Mouse (Mus musculus): Measurements from ENCODE around the gene Ripk3. TPM values are rescaled to one million over a fixed set of nuclear protein-coding genes. Genes with fewer than 3 reads are reported as not detected.
A peak's percentile ranks its signal among the peaks of the same experiment; 100 is the strongest.

The Ripk3 gene
- total and polyA plus RNA-seq, 2 experiments from 2014 or later: 0.90 to 2.0 TPM

DNA sequence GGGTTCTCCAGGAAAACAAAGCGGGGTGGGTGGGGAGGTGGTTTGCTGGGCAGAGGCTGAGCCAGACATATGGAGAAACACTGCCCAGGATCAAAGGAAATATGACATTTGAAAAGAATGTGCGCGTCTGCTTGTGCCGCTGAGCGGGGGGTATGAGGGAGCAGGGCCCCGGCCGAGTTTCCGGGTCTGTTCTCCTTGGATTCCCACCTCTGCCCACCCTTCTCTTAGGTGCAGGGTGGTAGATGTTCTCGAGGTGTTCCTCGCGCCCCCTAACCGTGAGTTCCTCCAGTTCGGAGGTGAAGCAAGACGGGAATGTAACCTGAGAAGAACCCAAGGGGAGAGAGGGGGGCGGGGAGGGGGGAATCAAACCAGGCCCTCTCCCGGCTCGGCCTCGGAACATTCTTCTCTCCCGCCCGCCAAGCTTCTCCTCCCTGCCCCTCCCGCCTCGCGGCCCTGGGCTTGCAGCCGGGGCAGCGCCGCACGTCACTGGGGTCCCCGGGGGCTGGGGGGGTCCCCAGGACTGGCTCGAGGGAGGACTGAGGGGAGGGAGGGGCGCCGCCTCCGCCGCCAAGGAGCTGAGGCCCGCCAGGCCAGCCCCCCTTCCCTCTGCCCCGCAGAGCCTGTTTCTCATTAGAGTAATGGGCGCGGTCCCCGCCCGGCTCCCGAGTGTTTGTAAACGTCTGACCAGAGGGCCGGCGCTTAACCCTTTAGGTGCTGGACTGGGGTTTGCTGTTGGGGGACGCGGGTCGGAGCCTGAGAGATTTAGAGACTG is 34.5 kb upstream of the Ripk3 start, which contains the start of gene Nfatc4:
Nfatc4 (plus strand) TSS at position 154 of the 772 bp plus-strand sequence.
- ATAC-seq (peak; percentile 69), DNase-seq (peak; percentile 70)
- H3K4me2 ChIP-seq (ENCODE audit: low read depth): peak within 1 kb of the TSS; percentile 98
- H3K4me3 ChIP-seq (ENCODE audit: low read depth, low read length): peak within 1 kb of the TSS; percentile 56
- no peaks in the 10 kb centered on the region for H3K9me3 ChIP-seq (ENCODE audit: low read length)
- WGBS: 4% methylated on average over 44 of the region's 46 CpGs
- H3K4me1 ChIP-seq (ENCODE audit: insufficient read depth): peaks cover 23% of the 10 kb centered on the region; the same call in 1 of the 2 replicates
- no peaks in the 10 kb centered on the region for H3K36me3 ChIP-seq (ENCODE audit: insufficient read depth)
- peak within 1 kb of the TSS; percentile 69 for H3K27ac ChIP-seq (ENCODE audit: low read depth, low read length)
- no peaks in the 10 kb centered on the region for H3K27me3 ChIP-seq (ENCODE audit: insufficient read depth, low read length)
- TF ChIP-seq CTCF (IDR thresholded peaks at IDR 0.05; ENCODE audit: low read depth): no peak
- H3K9ac ChIP-seq: peak within 1 kb of the TSS; percentile 62

DNA sequence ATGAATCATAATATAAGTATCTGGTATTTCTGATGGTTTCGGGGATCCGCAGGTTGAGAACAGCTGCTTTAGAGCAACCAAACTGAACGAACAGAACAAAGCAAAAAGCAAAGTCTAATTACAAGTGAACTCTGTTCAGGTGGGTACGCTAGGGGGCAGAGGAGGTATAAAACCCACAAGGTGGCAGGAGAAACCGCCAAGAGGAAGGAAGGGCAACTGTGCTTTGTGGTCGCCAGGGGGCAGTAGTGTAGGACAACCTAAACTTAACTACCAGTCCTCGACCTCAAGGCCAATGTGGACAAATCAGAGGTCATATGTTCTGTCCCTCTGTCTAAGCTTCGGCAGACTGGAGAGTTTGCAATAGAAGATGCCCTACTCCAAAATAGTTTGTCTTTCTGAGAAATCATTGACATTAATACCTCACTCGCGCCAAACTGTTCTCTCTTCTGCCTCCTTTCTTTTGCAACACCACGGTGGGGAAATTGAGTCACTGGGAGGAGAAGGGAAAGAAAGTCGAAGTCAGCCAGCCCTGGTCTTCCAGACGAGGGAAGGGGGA is 33.8 kb upstream of the Ripk3 start:
- ATAC-seq (peak; percentile 34; the same call in 1 of the 2 replicates), DNase-seq (peak; percentile 77)
- peak; percentile 90 for TF ChIP-seq CTCF (IDR thresholded peaks at IDR 0.05; ENCODE audit: low read depth)
- H3K4me1 ChIP-seq (ENCODE audit: insufficient read depth): peaks cover 23% of the 10 kb centered on the region; the same call in 1 of the 2 replicates
- WGBS: 5% methylated on average over 13 of the region's 13 CpGs
- no peaks in the 10 kb centered on the region for H3K9me3 ChIP-seq (ENCODE audit: low read length)
- peak overlapping the region; percentile 56 for H3K4me3 ChIP-seq (ENCODE audit: low read depth, low read length)
- H3K36me3 ChIP-seq (ENCODE audit: insufficient read depth): no peaks in the 10 kb centered on the region
- H3K27me3 ChIP-seq (ENCODE audit: insufficient read depth, low read length): no peaks in the 10 kb centered on the region
- H3K27ac ChIP-seq (ENCODE audit: low read depth, low read length): peak overlapping the region; percentile 69; the same call in 1 of the 2 replicates
- peak overlapping the region; percentile 62 for H3K9ac ChIP-seq
- H3K4me2 ChIP-seq (ENCODE audit: low read depth): peak overlapping the region; percentile 98

DNA sequence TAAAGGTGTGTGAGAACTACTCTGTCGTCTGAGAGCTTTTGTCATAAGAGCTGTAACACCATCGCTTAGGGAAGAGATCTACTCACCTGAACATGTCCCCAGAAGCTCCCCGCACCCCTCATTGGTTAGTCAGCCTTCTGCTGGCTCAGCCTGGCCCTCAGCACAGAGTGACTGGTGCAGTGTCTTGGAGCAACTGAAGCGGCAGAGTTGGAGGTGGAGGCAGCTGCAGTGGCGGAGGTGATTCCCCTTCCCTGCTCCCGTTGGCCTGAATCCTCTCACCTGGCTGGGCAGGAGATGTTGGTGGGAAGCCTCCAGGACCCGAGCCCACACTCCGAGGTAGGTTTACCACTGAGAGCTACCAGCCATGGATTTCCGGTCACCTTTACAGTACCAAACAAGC is 31.9 kb upstream of the Ripk3 start:
- no peak overlapping the region for H3K4me2 ChIP-seq (ENCODE audit: low read depth)
- no peak for TF ChIP-seq CTCF (IDR thresholded peaks at IDR 0.05; ENCODE audit: low read depth)
- WGBS: 83% methylated on average over 9 of the region's 9 CpGs
- ATAC-seq: no peak
- DNase-seq: no peak
- H3K27me3 ChIP-seq (ENCODE audit: insufficient read depth, low read length): no peaks in the 10 kb centered on the region
- peaks cover 16% of the 10 kb centered on the region; the same call in 1 of the 2 replicates for H3K4me1 ChIP-seq (ENCODE audit: insufficient read depth)
- H3K27ac ChIP-seq (ENCODE audit: low read depth, low read length): no peak overlapping the region
- no peak overlapping the region for H3K9ac ChIP-seq
- no peaks in the 10 kb centered on the region for H3K9me3 ChIP-seq (ENCODE audit: low read length)
- H3K36me3 ChIP-seq (ENCODE audit: insufficient read depth): no peaks in the 10 kb centered on the region
- no peak overlapping the region for H3K4me3 ChIP-seq (ENCODE audit: low read depth, low read length)

DNA sequence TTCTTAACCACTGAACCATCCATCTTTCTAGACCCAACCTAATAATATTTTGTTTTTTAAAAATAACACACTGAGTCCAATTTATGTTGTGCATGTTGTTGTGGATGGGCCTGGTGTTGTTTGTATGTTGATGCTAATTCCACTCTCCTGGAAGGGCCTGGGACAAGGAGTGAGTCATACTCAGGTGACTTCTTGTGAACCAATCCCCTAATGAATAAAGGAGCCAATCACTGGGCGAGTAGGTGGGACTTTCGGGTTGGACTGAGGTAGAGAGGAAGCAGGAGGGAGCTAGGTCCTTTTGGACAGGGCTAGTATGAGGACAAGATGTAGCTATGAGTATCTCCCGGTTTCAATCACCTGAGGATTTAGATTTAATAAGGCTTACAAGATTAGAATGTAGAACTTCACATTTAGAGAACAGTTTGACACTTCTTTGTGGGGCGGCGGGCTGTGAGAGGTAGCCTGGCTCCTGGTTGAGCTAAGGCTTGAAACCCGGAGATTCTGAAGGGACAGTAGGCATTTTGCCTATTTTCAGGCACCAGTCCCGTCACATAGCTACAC is 31.3 kb upstream of the Ripk3 start:
- no peak for TF ChIP-seq CTCF (IDR thresholded peaks at IDR 0.05; ENCODE audit: low read depth)
- Histone ChIP-seq H3K27me3 (ENCODE audit: insufficient read depth, low read length) (no peaks in the 10 kb centered on the region), H3K4me2 (ENCODE audit: low read depth) (no peak overlapping the region), H3K27ac (ENCODE audit: low read depth, low read length) (no peak overlapping the region), H3K4me3 (ENCODE audit: low read depth, low read length) (no peak overlapping the region), H3K9ac (no peak overlapping the region), H3K4me1 (ENCODE audit: insufficient read depth) (peaks cover 12% of the 10 kb centered on the region), H3K36me3 (ENCODE audit: insufficient read depth) (no peaks in the 10 kb centered on the region), H3K9me3 (ENCODE audit: low read length) (no peaks in the 10 kb centered on the region)
- 76% methylated on average over 7 of the region's 7 CpGs for WGBS
- no peak for ATAC-seq
- no peak for DNase-seq

DNA sequence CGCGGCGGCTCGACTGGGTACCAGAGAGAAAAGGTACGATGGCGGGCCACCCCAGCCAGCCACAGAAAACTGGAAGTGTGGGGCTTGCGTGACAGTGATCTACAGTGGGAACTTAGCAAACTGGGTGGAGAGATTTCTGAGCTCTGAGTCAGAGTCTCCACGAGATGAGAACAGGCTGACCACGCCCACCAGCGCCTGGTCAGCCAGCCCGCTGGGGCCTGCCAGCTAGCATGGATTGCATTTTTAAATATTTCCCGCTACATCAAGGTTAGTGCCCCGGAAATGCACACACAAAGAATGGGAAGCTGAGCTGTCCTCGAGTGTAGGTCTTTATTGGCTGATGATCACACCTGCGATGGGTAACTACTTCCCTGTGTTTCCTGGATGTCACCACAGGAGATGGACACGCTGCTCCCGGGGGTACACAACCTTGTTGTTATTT is 26.7 kb upstream of the Ripk3 start:
- H3K4me2 ChIP-seq (ENCODE audit: low read depth): peak overlapping the region; percentile 54
- H3K4me1 ChIP-seq (ENCODE audit: insufficient read depth): no peaks in the 10 kb centered on the region; the same call in 1 of the 2 replicates
- no peak overlapping the region for H3K27ac ChIP-seq (ENCODE audit: low read depth, low read length)
- H3K27me3 ChIP-seq (ENCODE audit: insufficient read depth, low read length): no peaks in the 10 kb centered on the region
- TF ChIP-seq CTCF (IDR thresholded peaks at IDR 0.05; ENCODE audit: low read depth): no peak
- WGBS: 20% methylated on average over 17 of the region's 17 CpGs
- DNase-seq: peak; percentile 35
- no peaks in the 10 kb centered on the region for H3K9me3 ChIP-seq (ENCODE audit: low read length)
- H3K4me3 ChIP-seq (ENCODE audit: low read depth, low read length): peak overlapping the region; percentile 39
- H3K9ac ChIP-seq: peak overlapping the region; percentile 40
- ATAC-seq: peak; percentile 78
- H3K36me3 ChIP-seq (ENCODE audit: insufficient read depth): no peaks in the 10 kb centered on the region

DNA sequence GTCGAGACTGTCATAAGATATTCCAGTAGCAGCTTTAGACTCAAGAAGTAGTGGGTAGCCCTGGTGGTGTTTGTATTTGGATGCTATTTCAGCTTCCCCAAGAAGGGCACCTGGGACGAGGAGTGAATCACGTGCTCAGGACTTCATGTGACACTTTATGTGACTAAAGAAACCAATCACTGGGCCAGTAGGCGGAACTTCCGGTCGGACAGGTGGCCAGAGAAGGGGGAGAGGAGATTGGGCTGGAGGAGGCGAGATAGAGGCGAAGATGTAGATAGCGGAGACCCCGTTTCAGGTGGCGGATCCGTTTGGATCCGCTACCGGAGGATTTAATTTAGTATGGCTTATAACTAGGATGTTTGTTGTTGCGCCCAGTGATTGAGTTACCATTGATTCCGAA is 26.2 kb upstream of the Ripk3 start:
- DNase-seq: peak; percentile 83
- 41% methylated on average over 16 of the region's 16 CpGs for WGBS
- ATAC-seq: peak; percentile 88
- TF ChIP-seq CTCF (IDR thresholded peaks at IDR 0.05; ENCODE audit: low read depth): no peak
- peak overlapping the region; percentile 54 for H3K4me2 ChIP-seq (ENCODE audit: low read depth)
- no peaks in the 10 kb centered on the region for H3K9me3 ChIP-seq (ENCODE audit: low read length)
- H3K4me1 ChIP-seq (ENCODE audit: insufficient read depth): no peaks in the 10 kb centered on the region; the same call in 1 of the 2 replicates
- H3K9ac ChIP-seq: peak overlapping the region; percentile 40
- no peaks in the 10 kb centered on the region for H3K27me3 ChIP-seq (ENCODE audit: insufficient read depth, low read length)
- H3K27ac ChIP-seq (ENCODE audit: low read depth, low read length): no peak overlapping the region
- peak overlapping the region; percentile 39 for H3K4me3 ChIP-seq (ENCODE audit: low read depth, low read length)
- H3K36me3 ChIP-seq (ENCODE audit: insufficient read depth): no peaks in the 10 kb centered on the region

Measured in forebrain, postnatal 0 days (tissue).